Mouse (Mus musculus) MEL (cell line): ENCODE measurements around the gene Anxa2.

Experiments used
- CTCF ChIP-seq, 3 experiments: IDR thresholded peaks in 2 of 3; conservative IDR thresholded peaks in 1 of 3; 2 replicates each; pipeline ENCODE4 v1.5.1; 2011 to 2012; ENCODE audit warnings: low read length in 3 of 3, low read depth in 2 of 3, mild to moderate bottlenecking in 2 of 3, improper control_type of control experiment in 1 of 3, inconsistent platforms in 1 of 3, mixed read lengths in 1 of 3, moderate library complexity in 1 of 3; ENCODE audit not compliant: control insufficient read depth in 1 of 3, insufficient read depth in 1 of 3, poor library complexity in 1 of 3, severe bottlenecking in 1 of 3
- POLR2A ChIP-seq, 2 experiments: IDR thresholded peaks; 2 replicates each; pipeline ENCODE4 v1.6.1; 2011 to 2012; ENCODE audit warnings: low read length in 2 of 2, mild to moderate bottlenecking in 2 of 2, control low read depth in 1 of 2, improper control_type of control experiment in 1 of 2, low read depth in 1 of 2, moderate library complexity in 1 of 2; ENCODE audit not compliant: control insufficient read depth in 1 of 2, insufficient read depth in 1 of 2, poor library complexity in 1 of 2

DNA sequence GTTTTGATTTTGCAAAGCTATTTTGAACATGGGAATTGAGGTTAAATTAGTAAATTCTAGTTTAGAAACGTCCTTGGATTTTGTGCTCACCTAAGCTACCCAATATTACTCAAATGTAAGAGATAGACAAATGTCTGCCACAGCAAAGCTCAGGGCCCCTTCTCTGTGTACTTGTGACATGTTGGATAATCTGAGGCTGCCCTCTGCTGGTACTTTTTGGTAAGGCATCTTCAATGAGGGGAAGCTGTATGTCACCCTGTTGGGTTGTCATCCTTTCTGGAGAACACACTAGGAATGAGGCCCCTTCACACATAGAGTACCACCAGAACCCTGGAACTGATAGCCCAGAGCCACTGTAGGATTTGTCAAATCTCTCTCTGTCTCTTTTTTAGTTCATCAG is 26.9 kb downstream of the Anxa2 start:
- peak; percentile 67 to 95 (median 71) for TF ChIP-seq CTCF (IDR thresholded peaks at IDR 0.05 in 2 of 3, conservative IDR thresholded peaks at IDR 0.05 in 1 of 3; ENCODE audit: control insufficient read depth in 1 of 3, insufficient read depth in 1 of 3, low read depth in 2 of 3, low read length in 3 of 3, poor library complexity in 1 of 3, severe bottlenecking in 1 of 3)
- no peak for TF ChIP-seq POLR2A (IDR thresholded peaks at IDR 0.05; ENCODE audit: control insufficient read depth in 1 of 2, insufficient read depth in 1 of 2, low read depth in 1 of 2, low read length in 2 of 2, poor library complexity in 1 of 2)
